Mouse (Mus musculus) hindbrain, embryonic 12.5 days (tissue): Measurements from ENCODE around the gene Ctdnep1. TPM values are rescaled to one million over a fixed set of nuclear protein-coding genes. Genes with fewer than 3 reads are reported as not detected.

ENCODE experiments used
- ATAC-seq: fragments of 200-750 bp; cut with Nextera tagmentation; 2 replicates; pipeline ENCODE4 v1.8.0; 2017; ENCODE audit warnings: moderate TSS enrichment; ENCODE audit not compliant: low FRiP score
- H3K27ac ChIP-seq: fragments of 300-500 bp; sonication (generic); 2 replicates; pipeline ENCODE4 v1.5.1; 2016; ENCODE audit warnings: mild to moderate bottlenecking
- H3K27me3 ChIP-seq: fragments of 300-500 bp; sonication (generic); 2 replicates; pipeline ENCODE4 v1.6.1; 2016; ENCODE audit warnings: mild to moderate bottlenecking
- H3K36me3 ChIP-seq: fragments of 300-500 bp; sonication (generic); 2 replicates; pipeline ENCODE4 v1.6.1; 2016; ENCODE audit warnings: mild to moderate bottlenecking
- H3K4me1 ChIP-seq: fragments of 300-500 bp; sonication (generic); 2 replicates; pipeline ENCODE4 v1.6.1; 2016
- H3K4me2 ChIP-seq: fragments of 300-500 bp; sonication (generic); replicated peaks from 2 replicates; pipeline ENCODE4 v1.6.1; 2016; ENCODE audit warnings: mild to moderate bottlenecking
- H3K4me3 ChIP-seq: fragments of 300-500 bp; sonication (generic); 2 replicates; pipeline ENCODE4 v1.5.1; 2016; ENCODE audit warnings: mild to moderate bottlenecking
- H3K9ac ChIP-seq: fragments of 300-500 bp; sonication (generic); 2 replicates; pipeline ENCODE4 v1.6.1; 2016; ENCODE audit warnings: mild to moderate bottlenecking, moderate library complexity
- H3K9me3 ChIP-seq: fragments of 300-500 bp; sonication (generic); replicated peaks from 2 replicates; pipeline ENCODE4 v1.6.1; 2016; ENCODE audit warnings: mild to moderate bottlenecking
- WGBS: fragments of 180-500 bp; shearing (Covaris S2); methylation state at CpG from one replicate; pipeline ENCODE4 v1.1.7; 2016; 5-methylcytosine and 5-hydroxymethylcytosine counted together
- polyA plus RNA-seq: library from polyadenylated mRNA; unstranded; fragments of >200 nt; fragmentation: Nextera tagmentation; extraction: Ambion mirVana; gene quantifications from 2 replicates; pipeline ENCODE4 v1.2.1, GENCODE M21; 2016

The Ctdnep1 gene
- polyA plus RNA-seq, 1 experiment from 2014 or later = 26.1 TPM

- Histone ChIP-seq H3K4me3 (peak overlapping the region; percentile 77), H3K9ac (peak overlapping the region; percentile 89), H3K9me3 (no peaks in the 10 kb centered on the region), H3K27ac (no peak overlapping the region), H3K4me1 (peaks cover 27% of the 10 kb centered on the region), H3K36me3 (peaks cover 39% of the 10 kb centered on the region), H3K4me2 (peak overlapping the region; percentile 73), H3K27me3 (no peaks in the 10 kb centered on the region)
- ATAC-seq = no peak
- WGBS = 87% methylated on average over 3 of the region's 3 CpGs
Measured at GRCm38 (mm10) chr11:69992932-69993331, 12.0 kb downstream of the Ctdnep1 start.

DNA sequence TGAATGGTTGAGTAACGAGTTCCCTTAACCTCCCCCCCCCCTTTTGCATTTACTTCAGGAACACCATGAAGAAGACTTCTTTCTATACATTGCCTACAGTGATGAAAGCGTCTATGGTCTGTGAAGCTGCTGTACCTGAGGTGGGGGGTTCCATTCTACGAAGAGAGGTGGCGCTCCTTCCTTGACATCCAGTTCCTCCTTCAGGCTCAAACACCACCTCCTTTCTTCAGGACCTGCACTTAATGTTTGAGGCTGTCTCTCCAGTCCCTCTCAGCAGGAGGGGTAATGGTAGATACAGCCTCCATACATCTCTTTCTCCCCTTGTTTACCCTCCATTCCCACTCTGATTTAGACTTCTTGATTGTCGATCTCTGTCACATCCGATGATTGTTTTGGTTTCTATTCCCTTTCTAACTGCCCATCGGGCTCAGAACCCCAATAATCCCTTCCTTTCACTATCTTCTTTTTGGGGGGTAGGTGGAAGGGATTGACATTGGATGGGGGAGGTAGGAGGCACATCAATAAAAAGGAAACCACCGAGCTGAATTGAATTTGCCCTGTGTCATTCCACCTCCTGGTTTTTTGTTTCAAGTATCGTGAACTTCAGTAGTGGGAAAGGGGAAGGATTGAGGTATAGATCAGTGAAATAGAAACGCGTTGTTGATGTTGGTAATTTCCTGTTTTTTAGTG is 13.6 kb downstream of the Ctdnep1 start:
- 89% methylated on average over 11 of the region's 11 CpGs for WGBS
- peak overlapping the region; percentile 62; the same call in 1 of the 2 replicates for H3K4me2 ChIP-seq

DNA sequence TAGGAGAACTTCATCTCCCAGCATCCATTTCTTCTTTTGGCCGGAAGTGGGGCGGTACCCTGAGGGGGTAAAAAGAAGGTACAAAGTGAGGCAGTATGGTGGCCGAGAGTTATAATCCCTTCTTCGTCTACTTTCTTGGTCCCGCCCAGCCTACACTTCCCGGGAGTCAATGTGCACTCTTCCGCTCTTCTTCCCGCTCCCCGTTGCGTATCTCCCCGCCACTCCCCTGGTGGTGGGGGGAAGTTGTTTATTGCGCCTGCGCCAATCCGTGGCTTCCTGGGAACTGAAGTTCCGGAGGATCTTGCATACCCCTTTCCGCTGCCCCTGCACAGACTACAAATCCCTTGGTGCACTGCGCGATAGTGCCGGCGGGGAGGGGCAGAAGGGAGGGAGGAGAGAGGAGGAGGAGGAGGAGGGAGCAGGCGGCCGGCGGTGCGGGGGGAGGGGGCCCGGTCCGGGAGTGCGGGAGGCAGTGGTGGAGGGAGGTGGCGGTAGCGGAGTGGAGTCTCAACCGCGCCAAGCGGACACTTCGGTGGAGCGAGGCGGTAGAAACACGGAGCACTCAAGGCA is 14.5 kb downstream of the Ctdnep1 start, which contains the start of gene Phf23:
Gene Phf23 (plus strand): TSS at position 387 of the 570 bp plus-strand sequence.
- Histone ChIP-seq H3K4me1 (peaks cover 31% of the 10 kb centered on the region), H3K36me3 (peaks cover 37% of the 10 kb centered on the region), H3K4me3 (peak within 1 kb of the TSS; percentile 83), H3K27ac (peak within 1 kb of the TSS; percentile 94), H3K9ac (peak within 1 kb of the TSS; percentile 96), H3K9me3 (no peaks in the 10 kb centered on the region), H3K4me2 (peak within 1 kb of the TSS; percentile 62), H3K27me3 (no peaks in the 10 kb centered on the region)
- ATAC-seq = peak; percentile 83
- under 1% methylated on average over 35 of the region's 36 CpGs for WGBS

More for the DNA sequence above, 13.6 kb downstream of the Ctdnep1 start:
- no peaks in the 10 kb centered on the region for H3K9me3 ChIP-seq
- no peak overlapping the region for H3K9ac ChIP-seq
- no peak for ATAC-seq
- H3K27me3 ChIP-seq = no peaks in the 10 kb centered on the region
- H3K27ac ChIP-seq = no peak overlapping the region
- peak overlapping the region; percentile 83; the same call in 1 of the 2 replicates for H3K4me3 ChIP-seq
- peaks cover 32% of the 10 kb centered on the region for H3K4me1 ChIP-seq
- H3K36me3 ChIP-seq = peaks cover 39% of the 10 kb centered on the region

DNA sequence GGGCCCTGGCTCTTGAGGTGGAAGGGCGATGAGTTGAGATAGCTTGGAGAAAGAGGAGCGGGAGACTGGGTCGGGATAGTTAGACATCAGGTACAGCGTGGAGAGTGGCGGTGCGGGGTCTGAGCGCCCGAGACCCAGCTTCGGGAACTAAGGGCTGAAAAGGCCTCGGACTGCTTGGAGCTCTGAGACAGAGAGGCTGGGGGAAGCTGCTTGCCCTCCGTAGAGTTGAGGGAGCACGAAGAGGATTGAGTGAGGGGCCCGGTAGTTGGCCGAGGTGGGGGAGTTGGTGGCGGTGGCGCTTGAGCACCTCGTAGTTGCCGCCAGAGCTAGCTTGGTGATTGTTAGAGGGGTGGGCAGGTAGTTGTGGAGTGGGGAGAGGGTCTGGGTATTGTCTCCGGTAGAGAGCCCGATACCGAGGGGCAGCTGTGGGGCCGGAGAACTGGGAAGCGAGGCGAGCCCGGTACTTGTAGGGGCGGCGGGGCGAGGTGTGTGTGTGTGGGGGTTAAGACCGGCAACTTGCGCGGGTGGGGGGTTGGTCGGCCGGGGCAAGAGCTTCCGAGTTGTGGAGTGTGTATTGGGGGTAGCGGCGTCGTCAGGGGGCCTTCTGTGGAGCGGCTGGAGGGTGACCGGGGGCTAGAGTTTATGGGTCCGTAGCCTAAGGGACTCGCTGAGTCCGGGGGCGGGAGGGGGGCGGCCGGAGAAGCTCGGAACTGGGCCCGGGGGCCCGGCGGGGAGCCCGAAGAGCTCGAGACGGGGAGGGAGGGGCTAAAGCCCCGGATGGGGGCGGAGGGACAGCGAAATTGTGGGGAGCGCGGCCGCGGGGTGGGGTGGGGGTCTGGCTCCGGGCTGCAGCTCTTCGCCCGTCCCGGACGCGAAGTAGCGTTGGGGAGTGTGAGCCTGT is 15.5 kb downstream of the Ctdnep1 start:
- no peaks in the 10 kb centered on the region for H3K9me3 ChIP-seq
- H3K4me2 ChIP-seq = peak overlapping the region; percentile 62
- WGBS = 1% methylated on average over 60 of the region's 66 CpGs
- no peak; the same call in none of the 2 replicates for ATAC-seq
- peak overlapping the region; percentile 96 for H3K9ac ChIP-seq
- H3K27ac ChIP-seq = peak overlapping the region; percentile 94
- H3K4me3 ChIP-seq = peak overlapping the region; percentile 83
- peaks cover 37% of the 10 kb centered on the region for H3K36me3 ChIP-seq
- peaks cover 32% of the 10 kb centered on the region for H3K4me1 ChIP-seq
- H3K27me3 ChIP-seq = no peaks in the 10 kb centered on the region

DNA sequence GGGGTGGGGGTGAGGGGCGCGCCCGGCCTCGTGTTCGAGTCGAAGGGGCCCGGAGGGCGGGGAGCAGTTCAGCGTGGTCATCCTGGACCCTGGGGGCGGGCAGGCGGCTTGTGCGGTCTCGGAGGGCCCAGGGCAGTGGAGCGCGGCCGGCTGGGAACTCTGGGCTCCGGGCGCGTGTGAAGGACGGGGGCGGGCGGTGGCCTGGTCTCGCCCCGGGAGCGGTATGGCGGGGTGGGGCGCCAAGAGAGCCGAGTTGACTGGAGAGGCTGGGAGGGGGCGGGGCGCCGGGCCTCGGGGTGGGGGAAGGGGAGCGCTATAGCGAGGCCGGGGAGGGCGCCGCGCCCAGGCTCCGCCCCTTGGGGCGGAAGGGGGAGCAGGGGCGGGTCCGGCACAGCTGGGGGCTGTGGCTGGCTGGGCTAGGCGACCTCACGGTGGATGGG is 16.1 kb downstream of the Ctdnep1 start:
- H3K9me3 ChIP-seq = no peaks in the 10 kb centered on the region
- H3K27ac ChIP-seq = peak overlapping the region; percentile 94
- H3K27me3 ChIP-seq = no peaks in the 10 kb centered on the region
- H3K9ac ChIP-seq = peak overlapping the region; percentile 96
- peaks cover 38% of the 10 kb centered on the region for H3K4me1 ChIP-seq
- H3K36me3 ChIP-seq = peaks cover 37% of the 10 kb centered on the region
- H3K4me2 ChIP-seq = peak overlapping the region; percentile 62
- WGBS = under 1% methylated on average over 35 of the region's 44 CpGs
- peak overlapping the region; percentile 83 for H3K4me3 ChIP-seq
- peak; percentile 26 for ATAC-seq

DNA sequence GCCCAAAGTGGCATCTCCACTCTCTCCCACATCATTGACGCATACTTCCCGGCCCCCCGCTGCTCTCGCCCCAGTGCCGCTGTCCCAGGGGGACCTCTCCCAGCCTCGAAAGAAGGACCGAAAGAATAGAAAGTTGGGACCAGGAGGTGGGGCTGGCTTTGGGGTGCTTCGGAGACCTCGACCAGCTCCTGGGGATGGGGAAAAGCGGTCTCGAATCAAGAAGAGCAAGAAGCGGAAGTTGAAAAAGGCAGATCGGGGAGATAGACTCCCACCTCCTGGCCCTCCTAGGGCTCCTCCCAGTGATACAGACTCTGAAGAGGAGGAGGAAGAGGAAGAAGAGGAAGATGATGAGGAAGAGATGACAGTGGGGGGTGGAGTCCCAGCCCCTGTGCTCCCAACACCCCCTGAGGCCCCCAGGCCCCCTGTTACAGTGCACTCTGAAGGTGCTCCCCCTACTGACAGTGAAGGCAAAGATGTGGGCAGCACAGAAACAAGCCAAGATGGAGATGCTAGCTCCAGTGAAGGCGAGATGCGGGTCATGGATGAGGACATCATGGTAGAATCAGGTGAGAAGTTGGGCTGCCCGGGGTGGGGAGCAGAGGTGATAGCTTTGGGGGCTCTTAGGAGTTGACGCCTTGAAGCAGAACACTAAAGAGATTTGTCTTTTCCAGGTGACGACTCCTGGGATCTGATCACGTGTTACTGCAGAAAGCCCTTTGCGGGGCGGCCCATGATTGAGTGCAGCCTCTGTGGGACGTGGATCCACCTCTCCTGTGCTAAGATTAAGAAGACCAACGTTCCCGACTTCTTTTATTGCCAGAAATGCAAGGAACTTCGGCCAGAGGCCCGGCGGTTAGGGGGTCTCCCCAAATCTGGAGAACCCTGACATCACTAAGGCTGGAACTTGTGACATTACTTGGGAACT is 17.9 kb downstream of the Ctdnep1 start:
- no peak overlapping the region for H3K4me2 ChIP-seq
- peak overlapping the region; percentile 18; the same call in 1 of the 2 replicates for H3K9ac ChIP-seq
- H3K9me3 ChIP-seq = no peaks in the 10 kb centered on the region
- ATAC-seq = no peak
- H3K4me1 ChIP-seq = peaks cover 47% of the 10 kb centered on the region
- WGBS = 94% methylated on average over 27 of the region's 27 CpGs
- no peak overlapping the region for H3K27ac ChIP-seq
- H3K27me3 ChIP-seq = no peaks in the 10 kb centered on the region
- no peak overlapping the region for H3K4me3 ChIP-seq
- H3K36me3 ChIP-seq = peaks cover 31% of the 10 kb centered on the region

- Histone ChIP-seq H3K27me3 (no peaks in the 10 kb centered on the region), H3K4me1 (peaks cover 47% of the 10 kb centered on the region), H3K9me3 (no peaks in the 10 kb centered on the region), H3K4me3 (peak overlapping the region; percentile 82; the same call in 1 of the 2 replicates), H3K9ac (no peak overlapping the region), H3K27ac (peak overlapping the region; percentile 98; the same call in 1 of the 2 replicates), H3K36me3 (peaks cover 25% of the 10 kb centered on the region), H3K4me2 (peak overlapping the region; percentile 70; the same call in 1 of the 2 replicates)
- no peak for ATAC-seq
- WGBS = 90% methylated on average over 8 of the region's 8 CpGs
Measured at GRCm38 (mm10) chr11:69999666-70000065, 18.7 kb downstream of the Ctdnep1 start.

GRCm38 (mm10) chr11:70000396-70000898 is 19.5 kb downstream of the Ctdnep1 start, which contains the start of gene Dvl2:
Gene Dvl2 (plus strand): TSS chr11:70000595.
- ATAC-seq = peak; percentile 65
- H3K27ac ChIP-seq = peak within 1 kb of the TSS; percentile 98
- H3K4me3 ChIP-seq = peak within 1 kb of the TSS; percentile 82
- WGBS = under 1% methylated on average over 47 of the region's 48 CpGs
- H3K36me3 ChIP-seq = peaks cover 32% of the 10 kb centered on the region
- no peaks in the 10 kb centered on the region for H3K9me3 ChIP-seq
- H3K4me1 ChIP-seq = peaks cover 44% of the 10 kb centered on the region
- H3K9ac ChIP-seq = peak within 1 kb of the TSS; percentile 79
- H3K4me2 ChIP-seq = peak within 1 kb of the TSS; percentile 70
- H3K27me3 ChIP-seq = no peaks in the 10 kb centered on the region

DNA sequence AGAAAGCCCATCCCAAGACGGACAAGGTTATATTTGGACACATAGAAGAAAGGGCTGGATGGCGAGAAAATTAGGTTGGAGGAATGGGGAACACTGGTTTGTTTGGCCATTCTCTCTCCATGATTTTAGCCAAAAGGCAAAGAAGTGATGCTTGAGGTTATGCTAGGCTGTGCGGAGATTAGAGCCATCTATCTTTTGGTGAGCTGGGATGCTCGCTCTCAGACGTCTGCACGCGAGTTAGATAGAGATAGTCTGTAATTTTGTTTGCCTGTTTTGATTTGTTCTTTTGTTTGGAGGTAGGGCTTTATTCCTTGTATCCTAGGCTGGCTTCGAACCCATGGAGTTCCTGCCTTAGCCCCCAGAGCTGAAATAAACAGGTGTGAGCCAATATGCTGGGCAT is 20.2 kb downstream of the Ctdnep1 start:
- peaks cover 44% of the 10 kb centered on the region for H3K4me1 ChIP-seq
- no peak for ATAC-seq
- WGBS = 16% methylated on average over 8 of the region's 8 CpGs

DNA sequence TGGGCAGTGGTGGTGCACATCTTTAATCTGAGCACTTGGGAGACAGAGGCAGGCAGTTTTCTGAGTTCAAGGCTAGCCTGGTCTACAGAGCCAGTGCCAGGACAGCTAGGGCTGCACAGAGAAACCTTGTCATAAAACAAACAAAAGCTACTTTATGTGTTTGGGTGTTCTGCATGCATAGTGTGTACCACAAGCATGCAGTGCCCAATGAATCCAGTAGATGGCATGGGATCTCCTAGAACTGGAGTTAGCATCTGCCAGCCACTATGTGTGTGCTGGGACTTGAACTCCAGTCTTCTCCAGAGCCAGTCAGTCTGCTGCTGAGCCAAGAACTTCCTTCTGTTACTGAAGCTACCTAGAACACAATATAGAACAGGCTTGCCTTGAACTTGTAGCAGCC is 20.9 kb downstream of the Ctdnep1 start:
- Histone ChIP-seq H3K27me3 (no peaks in the 10 kb centered on the region), H3K36me3 (peaks cover 46% of the 10 kb centered on the region), H3K4me3 (peak overlapping the region; percentile 82), H3K27ac (no peak overlapping the region), H3K9me3 (no peaks in the 10 kb centered on the region), H3K9ac (0 out of 2 replicates have a peak overlapping the region, but pooled peaks have one; percentile 25), H3K4me2 (peak overlapping the region; percentile 70), H3K4me1 (peaks cover 44% of the 10 kb centered on the region)
- no peak for ATAC-seq

More for the DNA sequence above, 20.2 kb downstream of the Ctdnep1 start:
- Histone ChIP-seq H3K4me2 (peak overlapping the region; percentile 70), H3K9ac (peak overlapping the region; percentile 79), H3K27ac (peak overlapping the region; percentile 98), H3K27me3 (no peaks in the 10 kb centered on the region), H3K9me3 (no peaks in the 10 kb centered on the region), H3K4me3 (peak overlapping the region; percentile 82), H3K36me3 (peaks cover 39% of the 10 kb centered on the region)

DNA sequence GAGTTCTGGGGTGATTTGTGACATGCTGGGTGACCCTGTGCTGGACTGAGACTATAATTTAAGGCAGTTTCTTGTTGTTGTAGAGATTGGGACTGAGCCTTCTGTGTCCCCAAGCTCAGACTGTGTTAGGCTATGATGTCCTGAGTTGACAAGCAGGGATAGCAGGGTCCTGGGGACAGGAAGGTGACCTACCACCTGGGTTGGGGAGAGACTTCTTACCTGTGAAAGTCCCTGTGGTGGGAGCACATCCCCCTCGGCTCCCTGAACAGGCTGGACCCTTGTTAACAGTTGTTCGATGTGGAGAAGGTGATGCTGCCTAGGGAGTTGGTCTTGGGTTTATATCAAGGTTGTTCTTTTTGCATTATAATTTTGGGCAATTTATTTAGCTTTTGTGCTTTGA is 21.5 kb downstream of the Ctdnep1 start:
- Histone ChIP-seq H3K4me1 (peaks cover 41% of the 10 kb centered on the region), H3K9me3 (no peaks in the 10 kb centered on the region), H3K27me3 (no peaks in the 10 kb centered on the region), H3K4me3 (peak overlapping the region; percentile 82; the same call in 1 of the 2 replicates), H3K36me3 (peaks cover 52% of the 10 kb centered on the region), H3K9ac (peak overlapping the region; percentile 25; the same call in 1 of the 2 replicates), H3K4me2 (peak overlapping the region; percentile 70), H3K27ac (no peak overlapping the region)
- ATAC-seq = no peak
- WGBS = 91% methylated on average over 2 of the region's 2 CpGs
